Mouse (Mus musculus) neutrophil, adult 5-6 weeks (primary cell): ENCODE results near the gene Layn. TPM values are rescaled to one million over a fixed set of nuclear protein-coding genes. Genes with fewer than 3 reads are reported as not detected.
A peak's percentile ranks its signal among the peaks of the same experiment; 100 is the strongest.

Source experiments
- ATAC-seq: fragments of 151-379, 151-347 bp; 2 replicates; pipeline ENCODE4 v1.8.0; 2017; ENCODE audit warnings: mild to moderate bottlenecking, moderate TSS enrichment; ENCODE audit not compliant: insufficient number of reproducible peaks, poor library complexity, low FRiP score, severe bottlenecking; ENCODE audit errors: extremely low read depth
- total RNA-seq: library from RNA; stranded (forward); fragments of 200-1000 nt; gene quantifications from 2 replicates; pipeline ENCODE4 v1.2.3, GENCODE M21; 2017

Layn gene
- total RNA-seq, 1 experiment from 2014 or later: 1.4 TPM

- no peak for ATAC-seq
These were observed 35.4 kb downstream of the Layn start for GRCm38 (mm10) chr9:51041491-51041980.

GRCm38 (mm10) chr9:51032785-51033529 lies 43.9 kb downstream of the Layn start:
- no peak for ATAC-seq

- no peak for ATAC-seq
These were observed 44.6 kb downstream of the Layn start for GRCm38 (mm10) chr9:51032291-51032690.

- ATAC-seq: no peak
These were observed 45.3 kb downstream of the Layn start for GRCm38 (mm10) chr9:51031603-51032002.

GRCm38 (mm10) chr9:51030147-51030546 lies 46.7 kb downstream of the Layn start:
- ATAC-seq: peak; percentile 90

GRCm38 (mm10) chr9:51026952-51027351 lies 49.9 kb downstream of the Layn start:
- no peak for ATAC-seq

GRCm38 (mm10) chr9:51021123-51021795 lies 55.6 kb downstream of the Layn start:
- ATAC-seq: no peak

GRCm38 (mm10) chr9:51020351-51020750 lies 56.5 kb downstream of the Layn start:
- no peak for ATAC-seq

- ATAC-seq: no peak
These were observed 57.2 kb downstream of the Layn start for GRCm38 (mm10) chr9:51019670-51020069.

- ATAC-seq: no peak
These were observed 61.2 kb downstream of the Layn start for GRCm38 (mm10) chr9:51015732-51016131.

GRCm38 (mm10) chr9:51013644-51014043 lies 63.2 kb downstream of the Layn start:
- ATAC-seq: no peak

- no peak for ATAC-seq
These were observed 67.3 kb downstream of the Layn start for GRCm38 (mm10) chr9:51009656-51009950.

- peak; percentile 85 for ATAC-seq
These were observed 67.8 kb downstream of the Layn start, which contains the start of gene Sik2 for GRCm38 (mm10) chr9:51008841-51009655. Gene Sik2 (minus strand): TSS chr9:51009073.

GRCm38 (mm10) chr9:51008068-51008840 lies 68.6 kb downstream of the Layn start:
- peak; percentile 10; the same call in 1 of the 2 replicates for ATAC-seq

GRCm38 (mm10) chr9:51007726-51008067 lies 69.2 kb downstream of the Layn start:
- ATAC-seq: no peak

GRCm38 (mm10) chr9:51006846-51007245 lies 70.0 kb downstream of the Layn start:
- ATAC-seq: peak; percentile 67
